Mouse (Mus musculus): ENCODE measurements at regions not wholly inside any gene's neighbourhood (a gene's known extent, or its start where the extent isn't known, plus 50 kb on each side); places are given as distances from the start of the nearest gene placed in this dataset.

DNA sequence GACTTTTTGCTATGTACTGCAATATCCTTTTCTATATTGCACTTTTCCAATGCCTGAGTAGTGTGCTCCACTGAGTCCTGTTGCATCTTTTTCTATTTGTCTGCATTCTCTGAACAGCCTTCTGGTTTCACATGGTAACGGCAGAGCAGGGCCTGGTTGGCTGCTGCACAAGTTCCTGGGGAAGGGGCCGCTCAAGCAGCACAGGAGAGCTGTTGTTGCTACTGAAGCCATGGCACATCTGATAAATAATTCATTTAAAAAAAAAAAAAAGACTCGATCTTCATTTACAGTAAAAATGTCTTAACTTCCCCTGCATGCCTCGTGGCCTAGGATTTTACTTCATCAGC is 127.2 kb downstream of the Atp6ap1l start:
- TF ChIP-seq CTCF (IDR thresholded peaks at IDR 0.05) (no peak), EP300 (IDR thresholded peaks at IDR 0.05) (no peak)

Data from lung, postnatal 0 days (tissue).